Mouse (Mus musculus) testis, postnatal 14 days (tissue): Measurements from ENCODE around the gene Iqck.

Experiments used
- DNase-seq: peaks from one replicate; pipeline ENCODE4 v3.0.0; 2021; ENCODE audit warnings: low spot score

Iqck gene

GRCm38 (mm10) chr7:118991341-118991884 lies 135.9 kb downstream of the Iqck start:
- no peak for DNase-seq

GRCm38 (mm10) chr7:118992080-118992560 lies 136.6 kb downstream of the Iqck start:
- no peak for DNase-seq

- DNase-seq: no peak
Observed at GRCm38 (mm10) chr7:118992623-118993405, 137.3 kb downstream of the Iqck start.

- no peak for DNase-seq
Observed at GRCm38 (mm10) chr7:118993597-118994230, 138.2 kb downstream of the Iqck start.

- no peak for DNase-seq
Observed at GRCm38 (mm10) chr7:118994231-118994842, 138.8 kb downstream of the Iqck start.

- DNase-seq: peak; percentile 84
Observed at GRCm38 (mm10) chr7:118995007-118995406, 139.5 kb downstream of the Iqck start, which contains the start of gene Gprc5b. Gene Gprc5b (minus strand): TSS chr7:118995211.

- DNase-seq: no peak
Observed at GRCm38 (mm10) chr7:118995671-118996070, 140.1 kb downstream of the Iqck start.

GRCm38 (mm10) chr7:118996137-118996837 lies 140.7 kb downstream of the Iqck start:
- peak; percentile 68 for DNase-seq

- DNase-seq: no peak
Observed at GRCm38 (mm10) chr7:118999857-119000256, 144.3 kb downstream of the Iqck start.

GRCm38 (mm10) chr7:119001965-119002364 lies 146.4 kb downstream of the Iqck start:
- DNase-seq: no peak

- no peak for DNase-seq
Observed at GRCm38 (mm10) chr7:119002501-119002900, 146.9 kb downstream of the Iqck start.

- peak; percentile 29 for DNase-seq
Observed at GRCm38 (mm10) chr7:119010854-119011529, 155.4 kb downstream of the Iqck start.

- DNase-seq: no peak
Observed at GRCm38 (mm10) chr7:119015736-119016135, 160.2 kb downstream of the Iqck start.

GRCm38 (mm10) chr7:119019537-119019936 lies 164.0 kb downstream of the Iqck start:
- no peak for DNase-seq
